Mouse (Mus musculus) liver, adult 2 months (tissue): ENCODE results near the gene Zfc3h1.

Source experiments
- CTCF ChIP-seq: fragments of 200-500 bp; IDR thresholded peaks from 2 replicates; pipeline ENCODE4 v1.5.1; 2011; ENCODE audit warnings: low read depth, low read length, control low read depth
- POLR2A ChIP-seq: fragments of 200-500 bp; IDR thresholded peaks from 2 replicates; pipeline ENCODE4 v1.6.1; 2011; ENCODE audit warnings: low read length, control low read depth; ENCODE audit not compliant: insufficient read depth; ENCODE audit errors: extremely low read depth

GRCm38 (mm10) chr10:115457368-115458021 lies 72.7 kb downstream of the Zfc3h1 start:
- TF ChIP-seq POLR2A (no peak), CTCF (no peak)
